Mouse (Mus musculus) left cerebral cortex, postnatal 36 days (tissue): Measurements from ENCODE around the gene Fgfr2. TPM values are rescaled to one million over a fixed set of nuclear protein-coding genes. Genes with fewer than 3 reads are reported as not detected.
A peak's percentile ranks its signal among the peaks of the same experiment; 100 is the strongest.

Experiments
- DNase-seq, 2 experiments: peaks; one replicate each; pipeline ENCODE4 v3.0.0; 2021 to 2022; ENCODE audit warnings: low spot score in 2 of 2, mixed read lengths in 1 of 2
- intact Hi-C: fragments of 180-260 bp; cut with DNase I; formaldehyde crosslinking; loops from one replicate; pipeline ENCODE4 v1.15.1; 2025
- total RNA-seq, 2 experiments: library from RNA; stranded (reverse); gene quantifications; 2 replicates each; pipeline ENCODE4 v1.2.3; 2021

Fgfr2 gene
- total RNA-seq, 2 experiments from 2014 or later = 41.6 to 46.6 TPM

DNA sequence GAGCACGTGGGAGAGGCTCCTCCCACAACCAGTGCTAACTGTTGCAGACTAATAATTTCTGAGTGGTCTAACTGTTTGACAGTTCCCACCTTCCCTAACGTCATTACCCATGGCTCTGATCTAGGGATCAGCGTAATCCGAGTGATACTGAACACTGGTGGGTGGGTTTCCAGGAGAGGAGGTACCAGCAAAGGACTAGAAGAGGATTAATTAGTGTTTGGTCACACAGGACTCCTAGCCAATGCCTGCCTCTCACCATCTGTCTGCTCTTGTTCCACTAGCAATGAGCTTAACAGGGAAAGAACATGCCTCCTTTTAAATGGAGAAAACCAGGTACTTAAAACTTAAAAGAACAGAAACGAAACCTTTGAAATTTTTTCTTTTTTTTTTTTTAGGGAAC is 364.3 kb downstream of the Fgfr2 start:
- intact Hi-C loops = no loop called here
- no peak for DNase-seq

- DNase-seq = no peak
- intact Hi-C loops = no loop called here
Measured at GRCm38 (mm10) chr7:132756325-132756724, 366.8 kb downstream of the Fgfr2 start.

GRCm38 (mm10) chr7:132754389-132754750 is 368.8 kb downstream of the Fgfr2 start:
- intact Hi-C loops = no loop called here

GRCm38 (mm10) chr7:132753518-132754388 is 369.4 kb downstream of the Fgfr2 start:
- intact Hi-C loops = no loop called here
- no peak for DNase-seq

More at GRCm38 (mm10) chr7:132754389-132754750, 368.8 kb downstream of the Fgfr2 start:
- DNase-seq = no peak

GRCm38 (mm10) chr7:132751716-132752115 is 371.4 kb downstream of the Fgfr2 start:
- intact Hi-C loops = no loop called here
- DNase-seq = no peak

DNA sequence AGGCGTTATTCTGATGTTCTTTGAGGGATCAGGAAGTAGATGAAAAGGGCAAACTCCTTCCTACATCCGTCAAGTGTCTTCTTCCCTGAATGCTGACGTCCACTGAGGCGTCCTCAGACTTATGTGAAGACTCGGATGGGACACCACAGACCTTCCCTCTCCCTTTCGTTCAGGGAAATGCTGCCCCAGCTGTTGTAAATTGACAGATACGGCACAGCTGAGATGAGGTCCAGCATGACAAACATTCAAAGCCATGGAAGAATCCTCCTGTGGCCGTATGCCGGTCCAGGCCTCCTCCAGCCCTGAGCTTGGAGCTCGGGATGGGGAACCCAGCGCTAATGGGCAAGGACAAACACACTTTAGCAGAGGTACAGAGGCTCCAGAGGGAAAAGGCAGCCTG is 373.6 kb downstream of the Fgfr2 start:
- DNase-seq = no peak

DNA sequence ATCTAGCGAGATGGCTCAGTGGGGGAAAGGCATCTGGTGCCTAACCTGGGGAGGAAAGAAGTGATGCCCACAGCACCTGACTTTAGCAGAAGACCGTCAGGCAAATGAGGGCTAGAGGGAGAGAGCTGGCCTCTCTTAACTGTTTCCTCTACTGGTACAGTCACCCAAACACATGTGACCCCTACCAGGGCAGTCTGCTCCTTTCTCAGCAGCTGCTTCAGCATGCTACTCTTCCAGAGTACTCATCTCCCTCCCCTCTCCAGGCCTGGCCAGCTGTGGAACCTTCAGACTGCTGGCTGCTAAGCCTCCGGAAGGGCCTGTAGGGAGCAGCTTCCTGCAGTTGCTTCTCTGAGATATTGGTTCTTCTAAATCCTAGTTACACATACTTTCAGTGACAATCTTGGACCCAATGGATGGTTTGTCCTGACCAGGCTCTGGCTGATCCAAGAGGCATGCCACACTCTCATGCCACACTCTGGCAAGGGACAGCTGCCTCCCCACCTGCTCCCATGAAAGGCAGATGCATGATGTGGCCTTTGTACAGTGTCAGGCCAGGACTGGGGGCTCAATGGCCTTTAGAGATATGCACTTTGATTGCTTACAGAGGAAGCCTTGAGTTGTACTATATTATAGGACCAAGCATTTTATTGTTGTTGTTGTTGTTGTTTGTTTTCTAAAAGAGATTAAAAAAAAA is 374.9 kb downstream of the Fgfr2 start:
- no peak for DNase-seq
- intact Hi-C loops = no loop called here

More for the DNA sequence above, 373.6 kb downstream of the Fgfr2 start:
- intact Hi-C loops = no loop called here

GRCm38 (mm10) chr7:132747096-132747495 is 376.1 kb downstream of the Fgfr2 start:
- intact Hi-C loops = no loop called here
- no peak for DNase-seq

GRCm38 (mm10) chr7:132742912-132743311 is 380.2 kb downstream of the Fgfr2 start:
- intact Hi-C loops = no loop called here
- no peak for DNase-seq

DNA sequence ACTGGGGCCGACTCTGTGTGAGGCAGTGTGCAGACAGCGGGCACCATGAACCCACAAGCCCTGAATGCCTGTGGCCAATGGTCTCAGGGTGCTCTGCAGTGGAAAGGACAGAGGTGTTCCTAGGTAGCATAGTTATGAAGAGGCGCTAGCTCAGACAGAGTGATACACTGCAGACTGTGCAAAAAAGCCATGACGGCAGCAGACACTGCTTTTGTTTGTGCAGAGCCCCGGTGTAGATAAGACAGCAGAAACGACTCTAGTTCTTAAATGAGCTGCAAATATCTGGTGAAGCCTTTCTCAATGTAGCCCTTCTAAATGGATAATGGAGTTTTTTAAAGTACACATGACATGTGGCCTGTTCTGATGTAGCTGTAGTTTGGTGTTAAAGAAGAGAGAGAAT is 383.3 kb downstream of the Fgfr2 start:
- DNase-seq = no peak
- intact Hi-C loops = no loop called here

- DNase-seq = no peak
- intact Hi-C loops = no loop called here
Measured at GRCm38 (mm10) chr7:132738844-132739243, 384.3 kb downstream of the Fgfr2 start.

DNA sequence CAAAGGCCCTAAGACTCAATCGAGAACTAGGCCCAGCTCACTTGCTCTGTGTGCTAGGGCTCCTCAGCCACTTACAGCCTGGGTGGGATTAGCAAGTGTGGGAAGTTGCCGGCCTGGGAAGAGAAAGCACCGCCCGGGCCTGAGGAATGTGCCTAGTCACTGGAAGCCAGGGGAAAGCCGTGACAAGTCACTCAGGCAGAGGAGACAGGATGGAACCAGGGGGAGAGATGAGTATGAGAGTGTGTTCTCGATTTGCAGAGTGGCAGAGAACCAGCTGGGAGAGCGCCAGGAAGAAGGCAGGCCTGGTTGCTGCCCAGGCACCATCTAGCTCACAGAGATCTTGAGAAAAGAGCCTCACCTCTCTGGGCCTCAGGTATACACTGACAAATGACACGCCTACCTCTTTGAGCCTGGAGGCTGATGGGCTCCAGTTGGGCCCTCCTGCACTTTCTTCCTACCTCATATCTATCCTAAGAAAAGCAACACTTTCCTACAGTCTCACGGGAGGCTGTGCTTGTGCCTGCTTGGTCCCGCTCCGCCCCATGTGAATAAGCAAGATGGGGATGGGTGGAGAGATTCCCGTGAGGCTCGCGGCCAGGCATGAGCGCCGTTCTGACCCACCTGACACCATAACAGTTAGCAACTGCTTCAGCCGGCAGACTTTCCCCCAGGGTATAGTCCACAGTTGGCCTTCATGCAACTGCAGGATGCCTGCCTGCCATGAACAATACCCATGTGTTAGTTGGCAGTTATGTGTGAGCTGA is 386.9 kb downstream of the Fgfr2 start:
- intact Hi-C loops = no loop called here

GRCm38 (mm10) chr7:132735145-132735544 is 388.0 kb downstream of the Fgfr2 start:
- no peak for DNase-seq
- intact Hi-C loops = no loop called here

More for the DNA sequence above, 386.9 kb downstream of the Fgfr2 start:
- DNase-seq = peak; percentile 52 to 70

- intact Hi-C loops = loop anchor here (5.0 kb wide), 2 partner anchors 77 to 78 kb away; partner anchors contain the start of gene Fam53b
- DNase-seq = no peak
Measured at GRCm38 (mm10) chr7:132734222-132734621, 388.9 kb downstream of the Fgfr2 start.

DNA sequence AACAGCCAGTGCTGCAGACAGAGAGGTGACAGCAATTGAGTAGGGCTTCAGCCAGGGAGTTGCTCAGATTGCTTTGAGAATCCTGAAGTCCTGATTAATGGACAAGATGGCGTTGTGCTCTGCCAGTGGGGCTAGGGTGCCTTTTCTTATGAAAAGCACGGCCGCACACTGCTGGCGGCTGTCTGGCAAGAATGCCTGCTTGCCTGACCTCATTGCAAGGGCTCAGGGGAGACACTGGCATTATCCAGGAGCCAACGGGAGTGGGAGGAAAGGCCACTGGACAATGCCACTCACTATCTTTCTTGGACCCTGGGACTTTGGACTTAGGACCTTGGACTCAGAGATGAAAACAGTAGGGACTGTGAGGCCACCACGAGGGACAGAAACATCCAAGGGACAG is 389.6 kb downstream of the Fgfr2 start:
- intact Hi-C loops = loop anchor here (5.0 kb wide), 2 partner anchors 76 to 79 kb away; partner anchors contain the start of gene Fam53b
- DNase-seq = no peak

- no peak for DNase-seq
- intact Hi-C loops = loop anchor here (5.0 kb wide), 2 partner anchors 75 to 80 kb away; partner anchors contain the start of gene Fam53b
Measured at GRCm38 (mm10) chr7:132732136-132732789, 390.9 kb downstream of the Fgfr2 start.

DNA sequence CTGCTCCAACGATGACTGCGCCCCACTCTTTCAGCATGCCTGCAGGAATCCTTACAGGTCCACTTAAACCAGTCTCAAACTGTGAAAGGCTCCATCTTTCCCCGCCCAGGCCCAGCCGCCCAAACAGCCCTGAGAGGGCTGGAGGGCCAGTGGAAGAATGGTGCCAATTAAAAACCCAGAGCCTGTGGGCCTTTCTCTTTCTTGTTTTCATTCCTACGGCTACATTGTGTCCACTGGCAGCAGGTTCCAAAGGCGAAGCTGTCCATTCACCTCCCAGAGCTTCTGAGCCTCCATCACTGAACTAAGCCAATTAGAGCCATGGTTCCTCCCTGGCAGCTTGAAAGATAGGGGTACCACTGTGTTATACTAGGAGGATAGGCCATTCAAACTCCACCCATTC is 391.6 kb downstream of the Fgfr2 start:
- no peak for DNase-seq
- intact Hi-C loops = loop anchor here (5.0 kb wide), 2 partner anchors 74 to 81 kb away; partner anchors contain the start of gene Fam53b

DNA sequence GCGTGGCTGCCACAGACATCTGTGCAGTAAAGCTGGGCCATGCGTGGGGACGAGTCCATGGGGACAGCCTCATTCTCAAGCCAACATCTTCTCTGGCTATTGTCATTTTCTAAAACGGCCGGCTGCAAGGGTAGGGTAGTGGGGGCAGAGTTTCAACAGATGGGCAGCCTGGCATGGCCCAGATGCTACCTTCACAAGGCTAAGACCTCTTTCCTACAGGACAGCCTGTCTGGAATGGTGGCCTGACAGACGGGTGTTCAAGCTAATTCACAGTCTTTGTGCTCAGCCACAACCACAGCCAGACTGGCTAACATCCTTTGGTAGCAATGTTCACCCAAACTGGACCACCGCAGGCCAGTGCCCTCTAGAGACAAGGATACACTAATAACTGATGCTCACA is 392.6 kb downstream of the Fgfr2 start:
- no peak for DNase-seq
- intact Hi-C loops = loop anchor here (5.0 kb wide), 2 partner anchors 73 to 82 kb away; partner anchors contain the start of gene Fam53b

- DNase-seq = no peak
- intact Hi-C loops = no loop called here
Measured at GRCm38 (mm10) chr7:132729093-132729831, 393.9 kb downstream of the Fgfr2 start.
